Mouse (Mus musculus) ES-Bruce4 (cell line): ENCODE measurements around the gene Fads2.

Experiments used
- CTCF ChIP-seq: IDR thresholded peaks from one replicate; pipeline ENCODE4 v1.8.1; 2011; ENCODE audit warnings: low read depth, low read length
- EP300 ChIP-seq: IDR thresholded peaks from 2 replicates; pipeline ENCODE4 v1.6.1; 2011; ENCODE audit warnings: low read depth, low read length; ENCODE audit not compliant: insufficient read depth
- POLR2A ChIP-seq: IDR thresholded peaks from one replicate; pipeline ENCODE4 v1.8.1; 2011; ENCODE audit warnings: low read length; ENCODE audit not compliant: insufficient read depth

GRCm38 (mm10) chr19:10049533-10049932 is 52.0 kb downstream of the Fads2 start:
- TF ChIP-seq CTCF: no peak
- no peak for TF ChIP-seq POLR2A
- TF ChIP-seq EP300: no peak
